Mouse (Mus musculus): Measurements from ENCODE around the gene Tmem30a. TPM values are rescaled to one million over a fixed set of nuclear protein-coding genes. Genes with fewer than 3 reads are reported as not detected.

Gene Tmem30a
- total RNA-seq (2021), result 10 to 100 TPM; 37.8 to 42.6 TPM
- long read RNA-seq, experiment 1, transcript Tmem30a-201 (7 exons, 3,658 nt), result major isoform, 97 of 104 reads
- long read RNA-seq, experiment 1, partial matches to known transcripts, result 2 of 104 reads
- long read RNA-seq, experiment 1, other reads (novel, unspliced or antisense), result 5 of 104 reads
- long read RNA-seq, experiment 2, transcript Tmem30a-201 (7 exons, 3,658 nt), result major isoform, 127 of 133 reads
- long read RNA-seq, experiment 2, partial matches to known transcripts, result 2 of 133 reads
- long read RNA-seq, experiment 2, other reads (novel, unspliced or antisense), result 3 of 133 reads

- intact Hi-C loops (cut with DNase I; ENCODE audit: low total_unique reads), result no loop called here
- DNase-seq, result peak; percentile 95
Observed at GRCm38 (mm10) chr9:79792841-79793835, at the start of gene Tmem30a. Gene Tmem30a (minus strand): TSS chr9:79793507.

DNA sequence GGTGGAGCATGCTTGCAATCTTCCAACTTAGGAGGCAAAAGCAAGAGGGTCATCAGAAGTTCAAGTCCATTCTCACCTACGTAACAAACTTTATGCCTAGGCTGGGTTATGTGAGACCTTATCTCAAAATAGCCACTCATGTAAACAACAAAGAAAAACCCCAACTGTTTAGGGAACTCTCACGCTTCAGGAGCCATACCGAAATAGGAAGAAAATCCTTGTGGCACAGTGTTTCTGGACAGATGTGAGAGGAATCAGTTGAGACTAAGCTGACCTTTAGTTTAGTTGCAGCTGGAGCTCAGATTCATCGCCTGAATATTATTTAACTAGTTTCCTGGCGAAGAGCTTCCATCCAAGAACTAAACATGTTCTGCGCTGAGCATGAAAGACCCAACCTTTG, 49.3 kb upstream of the Tmem30a start:
- DNase-seq, result no peak
- intact Hi-C loops (cut with DNase I; ENCODE audit: low total_unique reads), result no loop called here

DNA sequence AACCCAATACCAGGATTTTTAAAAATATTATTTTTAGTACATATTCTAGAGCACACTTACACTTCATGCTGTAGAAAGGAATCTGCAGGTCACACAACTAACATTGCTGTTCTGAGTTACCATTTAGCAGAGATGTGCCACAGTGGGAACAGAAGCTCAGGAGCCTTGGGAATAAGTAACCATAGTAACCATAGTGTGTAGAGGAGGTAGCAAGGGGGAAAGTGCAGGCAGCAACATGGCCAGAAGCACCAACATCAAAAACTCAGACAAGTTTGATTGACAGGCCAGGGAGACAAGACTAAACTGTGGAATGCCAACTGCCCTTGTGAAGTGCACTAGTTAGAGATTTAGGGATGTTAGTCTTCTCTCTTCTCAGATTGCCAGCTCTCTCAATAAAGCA, 48.7 kb upstream of the Tmem30a start:
- no peak for DNase-seq
- intact Hi-C loops (cut with DNase I; ENCODE audit: low total_unique reads), result no loop called here

- intact Hi-C loops (cut with DNase I; ENCODE audit: low total_unique reads), result no loop called here
- DNase-seq, result no peak
Observed at GRCm38 (mm10) chr9:79831294-79831693, 38.0 kb upstream of the Tmem30a start.

DNA sequence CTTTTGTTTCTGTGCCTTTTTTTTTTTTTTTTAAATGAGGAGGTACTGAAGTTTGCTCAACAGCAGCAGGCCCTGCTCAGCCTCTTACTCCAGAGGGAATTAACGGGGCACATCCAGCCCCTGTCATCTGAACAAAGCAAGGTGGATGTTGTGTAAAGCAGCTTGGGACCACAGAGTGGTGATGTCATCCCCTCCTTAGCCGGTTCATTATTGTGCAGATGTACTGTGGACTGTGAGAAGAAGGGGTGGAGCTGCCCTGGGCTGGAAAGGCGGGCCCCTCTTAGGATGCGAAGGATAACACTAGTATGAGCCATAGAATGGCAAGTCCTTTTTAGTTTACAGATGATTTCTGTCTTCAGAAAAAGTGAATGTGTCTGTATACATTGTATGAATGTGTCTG, 37.6 kb upstream of the Tmem30a start:
- intact Hi-C loops (cut with DNase I; ENCODE audit: low total_unique reads), result no loop called here
- no peak for DNase-seq

GRCm38 (mm10) chr9:79829842-79830800, 36.8 kb upstream of the Tmem30a start:
- DNase-seq, result no peak
- intact Hi-C loops (cut with DNase I; ENCODE audit: low total_unique reads), result no loop called here

GRCm38 (mm10) chr9:79827072-79827471, 33.8 kb upstream of the Tmem30a start:
- no peak for DNase-seq
- intact Hi-C loops (cut with DNase I; ENCODE audit: low total_unique reads), result no loop called here

DNA sequence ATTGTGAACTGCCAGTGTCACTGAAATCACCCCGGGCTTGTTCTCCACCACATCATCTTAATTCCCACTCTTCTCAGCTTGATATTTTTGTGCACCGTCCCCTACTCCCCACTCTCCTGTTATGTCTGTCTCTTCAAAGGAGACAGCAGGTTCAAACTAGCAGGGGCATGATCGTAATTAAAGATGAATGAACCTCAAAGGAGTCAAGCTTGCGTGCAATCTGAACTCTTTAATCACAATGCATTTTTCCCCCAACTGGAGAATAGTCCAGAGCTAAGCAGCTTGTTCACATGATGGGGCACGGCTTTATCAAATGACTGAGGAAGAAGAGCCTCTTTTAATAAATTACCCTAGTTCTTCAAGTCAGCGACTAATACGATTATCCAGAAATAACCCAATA, 32.2 kb upstream of the Tmem30a start:
- intact Hi-C loops (cut with DNase I; ENCODE audit: low total_unique reads), result no loop called here
- no peak for DNase-seq

DNA sequence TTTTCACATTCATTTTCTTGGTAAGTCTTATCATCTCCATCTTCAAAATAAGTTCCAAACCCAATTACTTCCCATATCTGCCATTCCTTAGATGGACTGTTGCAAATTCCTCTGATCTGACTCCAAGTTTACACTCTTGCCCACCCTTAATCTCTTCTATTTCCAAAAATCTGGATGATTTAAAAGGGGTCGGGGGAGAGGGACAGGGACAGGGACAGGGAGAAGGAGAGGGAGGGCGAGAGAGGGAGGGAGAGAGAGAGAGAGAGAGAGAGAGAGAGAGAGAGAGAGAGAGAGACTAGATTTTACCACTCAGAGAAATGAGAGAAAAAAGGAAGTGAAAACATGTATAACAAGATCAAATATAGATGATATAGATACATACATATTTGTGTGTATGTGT, 30.5 kb upstream of the Tmem30a start:
- intact Hi-C loops (cut with DNase I; ENCODE audit: low total_unique reads), result no loop called here

GRCm38 (mm10) chr9:79823438-79823837, 30.1 kb upstream of the Tmem30a start:
- intact Hi-C loops (cut with DNase I; ENCODE audit: low total_unique reads), result no loop called here
- no peak for DNase-seq

More for the DNA sequence above, 30.5 kb upstream of the Tmem30a start:
- DNase-seq, result no peak

GRCm38 (mm10) chr9:79816464-79816863, 23.2 kb upstream of the Tmem30a start:
- intact Hi-C loops (cut with DNase I; ENCODE audit: low total_unique reads), result no loop called here
- DNase-seq, result no peak

DNA sequence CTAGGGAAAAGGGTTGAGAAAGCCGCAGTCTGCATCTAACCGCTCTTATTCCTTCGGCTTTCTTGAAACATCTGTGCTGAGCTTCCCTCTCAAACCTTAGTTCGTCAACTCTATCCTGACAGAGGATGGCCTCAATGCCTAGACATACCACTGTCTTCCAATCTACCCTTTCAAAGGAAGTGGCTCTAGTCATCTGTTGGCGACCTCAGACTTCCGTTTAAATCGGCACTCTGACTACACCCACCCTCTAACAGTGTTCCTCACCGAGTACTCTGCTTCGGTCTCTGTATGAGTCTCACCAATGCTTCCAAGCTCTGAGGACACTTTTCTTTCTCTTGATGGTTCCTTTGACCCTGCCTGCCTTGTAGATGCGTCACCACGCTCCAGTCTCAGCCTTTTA, 22.7 kb upstream of the Tmem30a start:
- DNase-seq, result no peak
- intact Hi-C loops (cut with DNase I; ENCODE audit: low total_unique reads), result no loop called here

- no peak for DNase-seq
- intact Hi-C loops (cut with DNase I; ENCODE audit: low total_unique reads), result no loop called here
Observed at GRCm38 (mm10) chr9:79814592-79814991, 21.3 kb upstream of the Tmem30a start.

- no peak for DNase-seq
- intact Hi-C loops (cut with DNase I; ENCODE audit: low total_unique reads), result no loop called here
Observed at GRCm38 (mm10) chr9:79810969-79811902, 17.9 kb upstream of the Tmem30a start.

GRCm38 (mm10) chr9:79810534-79810933, 17.2 kb upstream of the Tmem30a start:
- DNase-seq, result no peak
- intact Hi-C loops (cut with DNase I; ENCODE audit: low total_unique reads), result no loop called here

- intact Hi-C loops (cut with DNase I; ENCODE audit: low total_unique reads), result loop anchor here (1.0 kb wide), 1 partner anchor 193 kb away; no protein-coding TSS in a partner anchor
Observed at GRCm38 (mm10) chr9:79809411-79809810, 16.1 kb upstream of the Tmem30a start.

GRCm38 (mm10) chr9:79807178-79807577, 13.9 kb upstream of the Tmem30a start:
- no peak for DNase-seq
- intact Hi-C loops (cut with DNase I; ENCODE audit: low total_unique reads), result no loop called here

More at GRCm38 (mm10) chr9:79809411-79809810, 16.1 kb upstream of the Tmem30a start:
- DNase-seq, result no peak

- DNase-seq, result no peak
- intact Hi-C loops (cut with DNase I; ENCODE audit: low total_unique reads), result no loop called here
Observed at GRCm38 (mm10) chr9:79806317-79807075, 13.2 kb upstream of the Tmem30a start.

All from gastrocnemius, postnatal 14 days (tissue).